Mouse (Mus musculus) naive thymus-derived CD4-positive, alpha-beta T cell, adult 5 months (primary cell): ENCODE results near the gene Upf3b. TPM values are rescaled to one million over a fixed set of nuclear protein-coding genes. Genes with fewer than 3 reads are reported as not detected.

Experiments used
- polyA plus RNA-seq: library from polyadenylated mRNA; unstranded; fragments of 100-300 nt; shearing (Covaris generic); gene quantifications from one replicate; pipeline ENCODE4 v1.2.1, GENCODE M21; 2017

Upf3b gene
- polyA plus RNA-seq: 13.0 TPM

GRCm38 (mm10) chrX:37110193-37110880, at the start of gene Upf3b:
Gene Upf3b, minus strand, starts transcription at chrX:37110322.

GRCm38 (mm10) chrX:37126671-37127358, 16.7 kb upstream of the Upf3b start, which contains the start of gene Nkap:
Gene Nkap, plus strand, starts transcription at chrX:37126795.

GRCm38 (mm10) chrX:37084927-37085660, 25.0 kb downstream of the Upf3b start, which contains the start of gene Rpl39:
Gene Rpl39, minus strand, starts transcription at chrX:37085402.

GRCm38 (mm10) chrX:37048066-37048889, 61.8 kb downstream of the Upf3b start, which contains the start of gene Sowahd:
Gene Sowahd, plus strand, starts transcription at chrX:37048845.

Other genes with a start within 250 kb of the Upf3b start
- 159 TPM for gene Ube2a, start 236.4 kb downstream of the Upf3b start, polyA plus RNA-seq
- gene C330007P06Rik, start 236.2 kb downstream of the Upf3b start, polyA plus RNA-seq: 22.3 TPM
- gene Nkrf, start 207.4 kb downstream of the Upf3b start, polyA plus RNA-seq: 2.9 TPM
- 141 TPM for gene Sept6, start 118.5 kb downstream of the Upf3b start, polyA plus RNA-seq
- gene Sowahd, start 61.5 kb downstream of the Upf3b start, polyA plus RNA-seq: not detected
- 514 TPM for gene Rpl39, start 24.9 kb downstream of the Upf3b start, polyA plus RNA-seq
- gene Nkap, start 16.5 kb upstream of the Upf3b start, polyA plus RNA-seq: 16.9 TPM
- not detected for gene Akap14, start 58.5 kb upstream of the Upf3b start, polyA plus RNA-seq
- 154 TPM for gene Ndufa1, start 80.8 kb upstream of the Upf3b start, polyA plus RNA-seq
- 6.5 TPM for gene Rnf113a1, start 80.9 kb upstream of the Upf3b start, polyA plus RNA-seq
- gene Gm9, start 100.7 kb upstream of the Upf3b start, polyA plus RNA-seq: not detected
- gene Rhox1, start 111.9 kb upstream of the Upf3b start, polyA plus RNA-seq: not detected
- gene Rhox2a, start 134.7 kb upstream of the Upf3b start, polyA plus RNA-seq: not detected
- not detected for gene Rhox3a, start 139.6 kb upstream of the Upf3b start, polyA plus RNA-seq
- 0.37 TPM for gene Rhox4a, start 155.0 kb upstream of the Upf3b start, polyA plus RNA-seq